Mouse (Mus musculus) C2C12 (cell line): Measurements from ENCODE around the gene Foxc2.

ENCODE experiments used
- CTCF ChIP-seq: IDR thresholded peaks from one replicate; pipeline ENCODE4 v1.5.1; 2011; ENCODE audit not compliant: control insufficient read depth, insufficient read depth, insufficient read length
- MAX ChIP-seq: IDR thresholded peaks from one replicate; pipeline ENCODE4 v1.6.1; 2011; ENCODE audit warnings: mild to moderate bottlenecking, control low read depth
- MYOD1 ChIP-seq: IDR thresholded peaks from one replicate; pipeline ENCODE4 v1.6.1; 2011; ENCODE audit warnings: low read depth; ENCODE audit not compliant: control insufficient read depth, insufficient read length
- MYOG ChIP-seq: IDR thresholded peaks from one replicate; pipeline ENCODE4 v1.6.1; 2011; ENCODE audit not compliant: control insufficient read depth, insufficient read length; ENCODE audit errors: extremely low read depth
- USF1 ChIP-seq: IDR thresholded peaks from one replicate; pipeline ENCODE4 v1.6.1; 2011; ENCODE audit warnings: low read depth, mild to moderate bottlenecking, control low read depth, moderate library complexity

DNA sequence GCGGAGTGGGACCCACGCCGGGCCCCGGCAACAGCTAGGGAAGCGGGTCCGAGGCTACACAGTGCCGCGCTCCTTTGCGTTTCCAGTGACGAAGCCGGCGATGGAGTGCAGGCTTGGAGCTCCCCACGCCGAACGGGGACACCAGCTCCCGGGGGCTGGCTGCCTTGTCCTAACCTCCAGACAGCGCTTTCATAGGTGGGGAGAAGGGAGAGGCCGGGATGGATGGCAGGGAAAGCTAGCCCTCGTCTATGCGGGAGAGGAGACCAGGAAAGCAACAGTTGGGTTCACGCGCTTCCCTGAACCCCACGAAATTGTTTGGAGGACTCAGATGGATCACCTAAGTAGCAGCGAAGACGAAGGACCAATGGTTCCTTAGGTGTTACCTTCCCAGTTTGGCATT, 835 bp upstream of the Foxc2 start:
- TF ChIP-seq CTCF (no peak), MAX (no peak), USF1 (no peak), MYOG (no peak), MYOD1 (no peak)
